Mouse (Mus musculus): ENCODE data around the gene Bcr.
A peak's percentile ranks its signal among the peaks of the same experiment; 100 is the strongest.

Bcr gene

GRCm38 (mm10) chr10:75058761-75059395 lies 1.5 kb upstream of the Bcr start:
- no peak for DNase-seq

GRCm38 (mm10) chr10:75059396-75059795 lies 996 bp upstream of the Bcr start:
- DNase-seq: peak; percentile 75 to 76

DNA sequence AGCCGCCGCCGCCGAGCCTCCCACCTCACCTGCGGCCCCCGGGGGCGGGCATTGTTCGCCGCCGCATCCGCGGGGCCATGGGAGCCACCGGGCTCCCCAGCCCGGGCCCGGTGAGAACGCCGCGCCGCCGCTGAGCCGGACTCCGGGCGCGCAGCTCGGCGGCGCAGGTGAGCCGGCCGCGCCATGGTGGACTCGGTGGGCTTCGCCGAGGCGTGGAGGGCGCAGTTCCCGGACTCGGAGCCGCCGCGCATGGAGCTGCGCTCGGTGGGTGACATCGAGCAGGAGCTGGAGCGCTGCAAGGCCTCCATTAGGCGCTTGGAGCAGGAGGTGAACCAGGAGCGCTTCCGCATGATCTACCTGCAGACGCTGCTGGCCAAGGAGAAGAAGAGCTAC lies 447 bp downstream of the Bcr start:
- peak; percentile 37 to 42 for DNase-seq

DNA sequence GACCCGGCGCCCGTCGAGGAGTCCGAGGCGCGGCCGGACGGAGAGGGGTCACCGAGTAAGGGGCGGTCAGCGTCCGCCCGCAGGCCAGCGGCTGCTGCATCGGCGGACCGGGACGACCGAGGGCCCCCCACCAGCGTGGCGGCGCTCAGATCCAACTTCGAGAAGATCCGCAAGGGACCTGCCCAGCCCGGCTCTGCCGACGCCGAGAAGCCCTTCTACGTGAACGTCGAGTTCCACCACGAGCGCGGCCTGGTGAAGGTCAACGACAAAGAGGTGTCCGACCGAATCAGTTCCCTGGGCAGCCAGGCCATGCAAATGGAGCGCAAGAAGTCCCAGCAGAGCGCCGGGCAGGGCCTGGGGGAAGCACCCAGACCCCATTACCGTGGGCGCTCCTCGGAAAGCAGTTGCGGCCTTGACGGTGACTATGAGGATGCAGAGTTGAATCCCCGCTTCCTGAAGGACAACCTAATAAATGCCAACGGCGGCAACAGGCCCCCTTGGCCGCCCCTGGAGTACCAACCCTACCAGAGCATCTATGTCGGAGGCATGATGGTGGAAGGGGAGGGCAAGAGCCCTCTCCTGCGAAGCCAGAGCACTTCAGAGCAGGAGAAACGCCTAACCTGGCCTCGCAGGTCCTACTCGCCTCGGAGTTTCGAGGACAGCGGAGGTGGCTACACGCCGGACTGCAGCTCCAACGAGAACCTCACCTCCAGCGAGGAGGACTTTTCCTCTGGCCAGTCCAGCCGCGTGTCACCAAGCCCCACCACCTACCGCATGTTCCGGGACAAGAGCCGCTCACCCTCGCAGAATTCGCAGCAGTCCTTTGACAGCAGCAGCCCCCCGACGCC lies 1.2 kb downstream of the Bcr start:
- DNase-seq: peak; percentile 28 to 31

GRCm38 (mm10) chr10:75062189-75062561 lies 1.8 kb downstream of the Bcr start:
- no peak for DNase-seq

GRCm38 (mm10) chr10:75062621-75063020 lies 2.2 kb downstream of the Bcr start:
- no peak for DNase-seq

- no peak for DNase-seq
Observed at GRCm38 (mm10) chr10:75063301-75063965, 3.0 kb downstream of the Bcr start.

DNA sequence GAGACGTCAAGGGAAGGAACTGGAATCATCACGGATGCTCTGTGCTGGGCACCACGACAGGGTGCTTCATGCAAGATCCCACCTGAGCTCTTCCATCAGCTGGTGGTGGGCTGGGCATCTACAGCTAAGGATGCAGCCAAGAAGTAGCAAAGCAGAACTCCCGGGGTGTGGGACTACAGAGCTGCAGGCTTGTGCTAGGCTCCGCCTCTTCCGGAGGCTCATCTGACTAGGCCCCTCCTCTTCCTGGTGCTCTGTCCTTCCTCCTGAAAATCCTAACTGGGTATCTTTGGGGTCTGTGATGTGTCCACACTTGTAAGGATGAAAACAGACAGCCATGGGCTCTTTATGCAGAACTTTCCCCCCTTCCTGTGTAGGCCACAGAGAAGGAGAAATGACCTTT lies 5.3 kb downstream of the Bcr start:
- no peak for DNase-seq

GRCm38 (mm10) chr10:75067446-75067845 lies 7.1 kb downstream of the Bcr start:
- DNase-seq: no peak

DNA sequence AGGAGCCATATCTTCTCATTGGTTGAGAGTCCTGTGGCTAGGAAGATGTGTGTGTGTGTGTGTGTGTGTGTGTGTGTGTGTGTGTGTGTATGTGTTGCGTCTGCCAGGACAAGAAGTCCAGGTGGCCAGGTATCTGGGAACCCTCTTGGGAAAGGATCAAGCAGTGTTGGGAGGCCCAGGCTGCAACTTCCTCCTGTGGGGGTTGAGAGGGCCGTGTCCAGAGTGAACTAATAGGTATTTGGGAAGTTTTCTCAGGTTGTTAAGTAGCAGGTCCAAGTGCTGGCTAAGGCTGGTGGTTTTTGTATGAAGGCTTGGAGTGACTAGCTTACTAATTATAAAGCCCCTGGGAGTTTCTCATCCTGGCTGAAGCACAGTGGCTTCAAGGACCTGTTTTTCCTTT lies 7.7 kb downstream of the Bcr start:
- no peak for DNase-seq

DNA sequence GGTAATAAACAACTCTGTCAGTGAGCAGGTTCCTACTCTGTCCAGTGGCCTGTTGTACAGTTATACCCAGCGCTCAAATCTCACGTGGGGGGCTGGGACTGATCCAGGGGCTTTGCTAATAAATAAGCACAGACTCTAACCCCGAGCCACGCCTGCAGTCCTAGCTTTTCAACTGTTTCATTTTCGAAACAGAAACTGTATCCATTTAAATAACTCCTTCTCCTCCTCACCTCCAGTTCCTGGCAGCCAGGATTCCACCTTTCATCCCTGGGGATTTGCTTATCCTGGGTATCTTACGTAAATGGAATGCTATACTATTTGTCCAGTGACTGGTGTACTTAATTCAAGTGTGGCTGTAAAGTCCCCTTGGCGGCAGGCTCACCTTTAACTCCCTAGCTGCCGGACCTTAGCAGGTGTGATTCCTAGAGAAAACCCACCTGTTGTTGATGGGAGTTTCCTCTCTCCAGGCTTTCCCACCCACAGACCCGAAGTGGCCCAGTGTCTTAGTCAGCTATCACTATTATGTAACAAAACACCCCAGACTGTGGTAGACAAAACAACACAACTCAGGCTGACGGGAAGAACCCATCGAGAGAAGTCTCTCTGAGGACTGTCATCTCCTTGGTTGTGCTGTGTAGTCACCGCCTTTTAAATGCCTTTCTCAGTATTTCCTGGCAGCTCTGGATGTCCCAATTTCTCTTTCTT lies 8.4 kb downstream of the Bcr start:
- no peak for DNase-seq

GRCm38 (mm10) chr10:75070281-75070976 lies 10.0 kb downstream of the Bcr start:
- DNase-seq: no peak

DNA sequence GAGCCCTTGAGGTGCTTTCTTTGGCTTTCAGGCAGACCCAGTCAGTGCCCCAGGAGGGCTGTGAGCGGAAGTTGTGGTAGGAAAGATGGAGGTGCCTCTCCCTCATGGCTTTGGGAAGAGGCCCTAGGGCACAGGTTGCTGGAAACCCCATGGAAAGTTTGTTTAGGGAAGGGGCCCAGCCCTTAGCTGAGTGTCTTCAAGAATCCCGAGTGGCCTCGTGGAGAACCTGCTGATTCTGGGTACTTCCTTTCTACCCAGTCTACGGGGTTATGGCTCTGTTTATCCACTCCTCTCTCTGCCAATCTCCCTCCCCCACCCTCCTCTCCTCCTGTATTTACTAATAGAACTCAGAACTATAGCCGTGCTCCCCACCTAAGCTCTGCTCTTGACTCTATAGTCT lies 15.3 kb downstream of the Bcr start:
- no peak for DNase-seq

DNA sequence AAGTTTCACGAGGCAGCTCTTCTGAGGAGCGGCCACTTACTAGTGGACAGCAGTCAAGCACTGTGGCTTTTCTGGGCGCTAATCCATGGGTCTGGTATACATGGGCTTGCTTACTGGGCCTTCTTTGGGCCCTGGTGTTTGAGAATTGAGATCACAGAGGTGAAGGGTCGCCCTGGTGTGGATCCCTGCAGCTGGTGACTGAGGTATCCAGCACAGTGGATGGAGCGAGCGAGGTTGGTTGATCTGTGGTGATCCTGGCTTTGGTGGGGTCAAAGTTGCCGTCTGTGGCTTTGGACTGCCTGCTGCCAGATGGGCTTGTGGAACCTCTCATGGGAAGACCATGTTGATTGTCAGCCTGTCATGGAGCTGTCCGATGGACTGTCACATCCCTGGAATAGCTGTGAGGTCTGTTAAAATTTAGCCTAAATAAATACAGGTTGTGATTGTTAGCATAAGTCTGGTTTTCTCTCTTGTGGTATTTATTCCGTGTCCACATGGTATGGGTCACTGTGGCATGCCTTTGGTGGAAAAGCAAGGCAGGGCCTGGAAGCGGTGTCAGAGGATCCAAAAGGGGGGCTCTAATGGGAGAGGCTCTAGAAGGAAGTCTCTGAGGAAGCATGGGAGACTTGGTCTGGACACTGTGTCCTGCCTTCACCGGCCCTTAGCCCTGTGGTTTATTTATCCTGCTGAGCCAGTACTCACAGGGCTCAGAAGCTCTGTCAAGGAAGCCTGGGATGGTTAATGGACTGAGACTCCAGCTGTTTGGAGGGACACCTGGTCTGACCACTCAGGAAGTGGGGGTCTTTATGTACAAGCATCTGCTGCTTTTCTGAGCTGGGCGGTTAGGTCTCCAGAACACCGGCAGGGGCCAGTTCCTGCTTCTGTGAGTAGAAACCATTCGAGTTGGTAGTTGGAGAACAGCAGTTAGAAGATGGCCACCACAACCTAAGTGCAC lies 18.1 kb downstream of the Bcr start:
- no peak for DNase-seq

DNA sequence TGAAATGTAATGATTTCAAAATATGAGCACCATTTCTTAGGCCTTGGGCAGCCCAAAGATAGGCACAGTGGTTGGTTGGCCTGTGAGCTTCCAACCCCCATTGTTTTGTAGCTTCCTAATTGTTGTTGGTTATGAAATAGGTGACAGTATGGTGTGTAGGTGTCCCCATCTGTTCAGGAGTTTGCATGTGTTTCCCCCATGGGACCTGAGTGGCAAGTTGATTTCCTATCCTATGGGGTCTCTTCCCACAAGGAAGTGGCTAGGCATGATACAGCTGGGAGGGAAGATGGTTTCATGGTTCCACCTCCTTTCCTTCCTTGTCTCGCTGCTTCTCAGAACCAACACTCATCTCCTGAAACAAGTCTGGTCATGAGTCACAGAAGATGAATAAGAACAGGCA lies 24.9 kb downstream of the Bcr start:
- DNase-seq: no peak

GRCm38 (mm10) chr10:75088471-75088870 lies 28.1 kb downstream of the Bcr start:
- no peak for DNase-seq

DNA sequence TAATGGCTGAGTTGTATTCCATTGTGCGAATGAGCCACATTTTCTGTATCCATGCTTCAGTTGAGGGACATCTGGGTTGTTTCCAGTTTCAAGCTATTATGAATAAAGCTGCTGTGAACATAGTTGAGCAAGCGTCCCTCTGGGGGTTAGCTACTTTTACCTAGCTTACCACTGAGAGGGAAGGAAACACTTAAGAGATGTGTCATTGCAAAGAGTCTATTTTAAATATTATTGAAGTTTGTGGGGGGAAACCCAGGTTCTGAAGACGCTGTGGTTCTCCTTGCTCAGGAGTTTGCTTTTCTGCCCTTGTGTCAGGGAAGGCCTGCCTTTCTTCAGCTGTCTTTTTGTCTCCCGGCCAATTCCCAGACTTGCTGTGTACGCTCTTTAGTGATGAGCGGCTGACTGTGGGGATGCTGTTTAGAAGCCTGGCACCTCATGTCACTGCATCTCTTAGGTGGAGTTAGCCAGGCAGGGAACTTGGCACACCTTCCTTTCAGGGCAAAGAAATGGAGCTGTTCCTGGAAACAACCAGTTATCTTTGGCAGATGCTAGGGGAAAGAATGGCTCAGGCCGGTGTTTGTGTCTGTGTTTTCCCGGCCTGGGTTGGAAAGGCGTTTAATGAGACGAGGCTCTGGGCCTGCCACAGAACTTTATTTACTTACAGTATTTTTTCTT lies 31.2 kb downstream of the Bcr start:
- peak; percentile 51 to 62 for DNase-seq

GRCm38 (mm10) chr10:75093252-75093987 lies 33.0 kb downstream of the Bcr start:
- no peak for DNase-seq

- no peak for DNase-seq
Observed at GRCm38 (mm10) chr10:75094338-75094737, 33.9 kb downstream of the Bcr start.

DNA sequence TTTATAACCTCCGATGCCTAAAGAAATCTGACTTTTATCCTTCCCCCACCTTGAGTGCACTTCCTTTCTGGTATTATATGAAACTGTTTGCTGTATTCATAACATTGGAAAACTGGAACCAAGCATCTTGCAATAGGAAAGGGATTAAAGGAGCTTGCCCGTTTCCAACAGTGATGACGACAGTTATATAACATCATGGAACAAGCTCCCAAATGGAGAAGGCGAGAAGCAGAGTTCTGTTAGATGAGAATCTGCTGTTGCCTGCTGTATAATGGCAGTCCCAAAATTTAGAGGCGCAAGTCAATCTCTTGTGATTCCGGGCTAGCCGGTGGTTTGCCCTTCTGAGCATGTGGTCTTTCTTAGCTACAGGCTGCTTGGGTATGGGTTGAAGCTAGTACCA lies 34.8 kb downstream of the Bcr start:
- DNase-seq: no peak
